Mouse (Mus musculus): Measurements from ENCODE around the gene Nmral1. TPM values are rescaled to one million over a fixed set of nuclear protein-coding genes. Genes with fewer than 3 reads are reported as not detected.
A peak's percentile ranks its signal among the peaks of the same experiment; 100 is the strongest.

The Nmral1 gene
- polyA plus RNA-seq, 1 experiment from 2014 or later, result 277 TPM

DNA sequence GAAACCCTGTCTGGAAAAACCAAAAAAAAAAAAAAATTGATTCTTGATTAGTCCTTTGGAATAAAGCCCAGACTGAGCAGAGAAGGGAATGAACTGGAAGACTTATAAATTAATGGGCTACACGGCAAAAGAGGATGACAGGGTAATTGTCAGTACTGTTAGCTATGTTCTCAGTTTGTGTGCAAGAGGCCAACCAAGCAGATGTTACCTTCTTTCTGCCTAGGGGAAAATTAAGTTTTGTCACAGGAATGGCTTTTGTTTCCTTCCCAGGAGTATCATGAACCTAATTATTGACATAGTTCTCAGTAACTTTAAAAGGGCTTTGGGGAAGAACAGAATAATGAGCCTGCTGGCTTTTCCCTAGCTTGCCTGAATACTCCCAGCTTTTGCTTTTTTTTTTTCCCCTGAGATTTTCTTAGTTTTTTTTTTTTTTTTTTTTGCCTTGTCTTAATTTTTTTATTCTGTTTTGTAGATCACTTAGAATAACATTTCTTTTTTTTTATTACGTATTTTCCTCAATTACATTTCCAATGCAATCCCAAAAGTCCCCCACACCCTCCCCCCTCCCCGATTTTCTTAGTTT is 11.7 kb upstream of the Nmral1 start:
- Histone ChIP-seq H3K36me3 (peaks cover 24% of the 10 kb centered on the region), H3K27me3 (ENCODE audit: low read depth, poor library complexity, severe bottlenecking) (no peaks in the 10 kb centered on the region), H3K4me1 (peaks cover 15% of the 10 kb centered on the region), H3K4me3 (no peak overlapping the region), H3K9me3 (replicated peaks) (no peaks in the 10 kb centered on the region), H3K27ac (no peak overlapping the region)
- 84% methylated on average over 3 of the region's 3 CpGs for WGBS
- DNase-seq (ENCODE audit: low spot score), result no peak

DNA sequence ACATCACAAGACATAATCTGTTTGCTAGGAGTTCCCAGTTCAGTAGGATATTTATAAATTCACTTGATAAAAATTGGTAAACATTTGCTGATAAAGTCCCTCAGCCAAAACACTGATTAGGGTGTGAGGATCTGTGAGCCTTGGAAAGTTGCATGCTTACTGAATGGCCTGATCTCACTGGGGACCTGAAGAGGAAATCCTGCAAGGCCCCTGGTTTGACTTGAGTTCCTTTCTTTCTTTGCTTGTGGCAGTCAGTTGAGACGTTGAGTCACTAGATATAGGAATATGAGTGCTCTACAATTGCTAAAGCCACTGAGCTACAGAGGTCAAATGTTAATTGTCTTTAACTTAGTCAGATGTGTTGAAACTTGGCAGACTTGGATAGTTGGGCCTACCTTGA is 8.8 kb upstream of the Nmral1 start:
- no peak overlapping the region for H3K27ac ChIP-seq
- no peaks in the 10 kb centered on the region for H3K27me3 ChIP-seq (ENCODE audit: low read depth, poor library complexity, severe bottlenecking)
- no peak overlapping the region for H3K4me3 ChIP-seq
- peaks cover 16% of the 10 kb centered on the region for H3K4me1 ChIP-seq
- H3K36me3 ChIP-seq, result peaks cover 13% of the 10 kb centered on the region
- DNase-seq (ENCODE audit: low spot score), result no peak
- no peaks in the 10 kb centered on the region for H3K9me3 ChIP-seq (replicated peaks)
- WGBS, result 60% methylated on average over 1 of the region's 1 CpGs

DNA sequence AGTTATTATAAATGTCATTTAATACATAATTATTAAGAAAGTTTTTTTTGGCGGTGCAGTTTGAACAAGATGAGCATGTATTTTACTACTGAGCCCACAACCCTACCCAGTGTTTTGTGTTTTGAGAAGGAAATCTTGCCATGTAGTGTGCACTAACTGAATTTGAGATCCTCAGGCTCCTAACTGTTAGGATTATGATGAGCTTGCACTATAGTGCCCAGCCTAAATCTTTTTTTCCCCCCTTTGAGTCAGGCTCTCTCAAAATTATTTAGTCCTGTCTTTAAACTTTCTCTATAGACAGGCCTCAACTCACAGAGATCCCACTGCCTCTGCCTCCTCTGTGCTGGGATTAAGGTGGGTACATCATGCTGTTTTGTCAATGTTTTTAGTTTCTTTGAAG is 8.4 kb upstream of the Nmral1 start:
- WGBS, result 89% methylated on average over 1 of the region's 1 CpGs
- H3K9me3 ChIP-seq (replicated peaks), result no peaks in the 10 kb centered on the region
- DNase-seq (ENCODE audit: low spot score), result no peak
- H3K27ac ChIP-seq, result no peak overlapping the region
- peaks cover 13% of the 10 kb centered on the region for H3K36me3 ChIP-seq
- peak overlapping the region; percentile 73; the same call in 1 of the 2 replicates for H3K4me3 ChIP-seq
- H3K27me3 ChIP-seq (ENCODE audit: low read depth, poor library complexity, severe bottlenecking), result no peaks in the 10 kb centered on the region
- H3K4me1 ChIP-seq, result peaks cover 16% of the 10 kb centered on the region

DNA sequence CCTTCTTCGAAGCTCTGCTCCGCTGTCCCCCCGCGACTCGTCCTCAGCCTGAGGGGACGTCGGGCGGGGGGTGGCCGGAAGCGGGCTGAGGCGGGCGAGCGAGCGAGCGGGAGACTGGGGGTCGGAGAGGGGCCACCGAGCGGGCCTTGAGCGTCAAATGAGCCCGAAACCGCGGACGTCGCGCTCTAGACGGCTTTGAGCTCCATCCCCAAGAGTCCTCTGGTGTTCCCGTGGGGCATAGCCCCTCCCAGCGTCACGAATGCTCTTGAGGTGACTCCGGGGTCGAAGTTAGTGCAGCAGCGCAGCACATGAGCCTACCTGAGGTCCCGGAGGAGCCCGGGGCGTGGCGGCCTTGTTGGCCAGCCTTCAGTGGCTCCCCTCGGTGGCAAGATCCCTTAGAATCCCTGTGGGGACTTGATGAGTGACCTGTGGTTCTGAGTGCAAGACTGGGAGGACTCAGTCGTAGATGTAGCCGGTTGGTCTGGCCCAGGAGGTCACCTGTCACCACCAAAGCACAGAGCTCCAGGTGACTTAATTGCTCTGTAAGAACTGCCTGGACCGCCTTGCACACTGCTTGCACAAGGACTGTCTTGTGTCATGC is 7.5 kb upstream of the Nmral1 start:
- Histone ChIP-seq H3K4me3 (peak overlapping the region; percentile 73), H3K4me1 (peaks cover 16% of the 10 kb centered on the region), H3K9me3 (replicated peaks) (no peaks in the 10 kb centered on the region), H3K27ac (peak overlapping the region; percentile 91), H3K27me3 (ENCODE audit: low read depth, poor library complexity, severe bottlenecking) (no peaks in the 10 kb centered on the region), H3K36me3 (peaks cover 11% of the 10 kb centered on the region)
- no peak for DNase-seq (ENCODE audit: low spot score)
- 3% methylated on average over 40 of the region's 40 CpGs for WGBS

DNA sequence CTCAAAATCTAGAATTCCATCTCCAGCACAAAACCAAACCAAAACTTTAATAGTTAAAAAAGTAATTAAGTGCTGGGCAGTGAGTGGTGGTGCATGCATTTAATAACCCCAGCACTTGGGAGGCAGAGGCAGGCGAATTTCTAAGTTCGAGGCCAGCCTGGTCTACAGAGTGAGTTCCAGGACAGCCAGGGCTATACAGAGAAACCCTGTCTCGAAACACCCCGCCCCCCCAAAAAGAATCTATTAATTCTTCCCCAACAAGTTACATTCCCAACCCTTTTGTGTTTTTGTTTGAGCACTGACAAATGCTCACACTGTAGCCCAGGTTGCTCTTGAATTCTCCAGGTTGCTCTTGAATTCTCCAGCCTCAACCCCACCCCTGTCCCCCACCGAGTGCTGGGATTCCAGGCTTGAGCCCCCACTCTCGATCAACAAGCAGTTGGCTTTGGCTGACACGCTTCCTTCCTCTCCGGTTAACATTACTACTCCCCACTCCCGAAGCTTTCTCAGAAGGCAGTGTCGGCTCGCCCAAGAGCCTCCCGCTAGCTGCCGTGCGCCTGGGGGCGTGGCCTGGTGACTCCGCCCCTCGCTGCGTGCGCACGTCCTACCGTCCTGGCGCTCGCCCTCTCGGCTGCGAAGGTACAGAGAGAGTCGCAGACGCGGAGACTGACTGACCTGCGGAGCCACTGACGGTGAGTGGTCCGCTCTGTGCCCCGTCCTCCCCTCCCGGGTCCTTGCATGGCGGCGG is 6.8 kb upstream of the Nmral1 start, which contains the start of gene Hmox2:
Gene Hmox2, plus strand, starts transcription at position 582 of the 748 bp plus-strand sequence.
- H3K27ac ChIP-seq, result peak within 1 kb of the TSS; percentile 91
- no peaks in the 10 kb centered on the region for H3K9me3 ChIP-seq (replicated peaks)
- H3K4me1 ChIP-seq, result peaks cover 16% of the 10 kb centered on the region
- 6% methylated on average over 35 of the region's 35 CpGs for WGBS
- peaks cover 7% of the 10 kb centered on the region for H3K36me3 ChIP-seq
- DNase-seq (ENCODE audit: low spot score), result peak; percentile 97
- peak within 1 kb of the TSS; percentile 73 for H3K4me3 ChIP-seq
- no peaks in the 10 kb centered on the region for H3K27me3 ChIP-seq (ENCODE audit: low read depth, poor library complexity, severe bottlenecking)

DNA sequence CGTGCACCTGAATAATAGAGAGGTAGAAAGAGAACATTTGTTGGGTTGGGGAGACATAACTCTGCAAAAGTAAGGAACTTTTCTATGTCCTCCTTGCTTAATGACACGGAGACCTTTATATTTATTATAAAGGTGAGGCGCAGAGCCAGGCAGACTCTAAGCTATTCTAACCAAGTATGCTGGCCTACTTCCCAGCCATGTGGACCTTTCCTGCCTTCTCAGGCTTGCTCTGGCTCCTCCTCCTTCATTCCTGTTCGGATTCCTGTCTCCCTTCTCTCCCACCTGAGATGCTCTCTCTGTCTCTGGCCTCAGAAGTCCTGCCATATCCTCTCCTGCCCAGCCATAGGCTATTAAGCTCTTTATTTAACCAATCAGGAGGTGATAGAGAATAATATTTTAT is 6.1 kb upstream of the Nmral1 start:
- Histone ChIP-seq H3K4me3 (no peak overlapping the region), H3K4me1 (peaks cover 16% of the 10 kb centered on the region), H3K27ac (no peak overlapping the region; the same call in 1 of the 2 replicates), H3K9me3 (replicated peaks) (no peaks in the 10 kb centered on the region), H3K27me3 (ENCODE audit: low read depth, poor library complexity, severe bottlenecking) (no peaks in the 10 kb centered on the region), H3K36me3 (peaks cover 7% of the 10 kb centered on the region)
- WGBS, result 83% methylated on average over 4 of the region's 4 CpGs
- DNase-seq (ENCODE audit: low spot score), result no peak

DNA sequence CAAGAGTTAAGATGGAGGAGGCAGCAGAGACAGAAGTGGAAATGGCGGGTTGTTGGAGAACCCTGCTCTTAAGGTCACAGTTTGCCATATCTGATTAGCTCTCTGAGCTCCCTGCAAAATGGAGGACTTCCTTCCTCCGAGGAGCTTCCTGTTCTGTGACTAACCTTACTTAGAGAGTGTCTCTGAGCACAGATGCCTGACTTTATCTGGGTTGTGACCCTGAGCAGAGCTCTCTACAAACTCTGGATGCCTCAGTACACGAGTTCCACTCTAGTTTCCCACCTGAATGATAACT is 3.7 kb upstream of the Nmral1 start:
- DNase-seq (ENCODE audit: low spot score), result no peak
- H3K27ac ChIP-seq, result no peak overlapping the region

DNA sequence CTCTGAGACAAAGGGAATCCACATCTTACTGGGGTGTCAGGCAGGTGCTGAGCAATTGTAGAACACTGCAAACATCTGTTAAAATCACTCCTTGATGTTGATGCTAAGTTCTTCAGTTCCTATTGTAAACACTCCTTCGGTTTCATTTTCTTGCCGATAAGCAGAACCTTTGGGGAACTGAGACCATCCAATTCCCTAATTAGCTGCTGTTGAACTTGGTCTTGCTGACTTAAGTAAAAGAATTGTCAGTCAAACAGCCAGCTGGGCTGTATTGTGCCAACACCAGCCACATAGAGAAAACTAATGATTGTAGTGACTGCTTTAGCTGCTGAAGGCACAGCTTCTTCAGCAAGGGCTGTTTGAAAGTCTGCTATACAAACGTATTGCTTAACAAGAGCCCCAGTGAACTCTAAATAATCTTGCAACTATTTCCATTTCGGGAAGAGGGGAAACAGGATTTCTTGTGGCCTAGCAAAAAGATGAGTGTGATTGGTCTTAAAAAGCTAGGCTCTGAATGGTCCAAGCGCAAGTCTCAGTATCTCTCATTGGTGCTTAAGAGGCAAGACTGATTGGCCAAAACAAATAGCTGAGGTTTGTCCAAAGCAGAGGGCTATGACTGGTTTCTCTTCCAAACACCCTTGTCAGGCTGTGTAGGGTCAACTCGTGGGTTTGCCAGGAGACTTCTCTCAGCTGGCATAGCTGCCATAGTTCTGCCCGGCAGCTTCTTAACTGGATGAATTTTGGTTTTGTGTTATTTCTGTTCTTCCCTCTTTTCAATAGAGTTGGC is 3.2 kb upstream of the Nmral1 start:
- Histone ChIP-seq H3K36me3 (no peaks in the 10 kb centered on the region), H3K4me3 (no peak overlapping the region), H3K4me1 (peaks cover 22% of the 10 kb centered on the region), H3K27ac (no peak overlapping the region), H3K9me3 (replicated peaks) (no peaks in the 10 kb centered on the region), H3K27me3 (ENCODE audit: low read depth, poor library complexity, severe bottlenecking) (no peaks in the 10 kb centered on the region)
- no peak for DNase-seq (ENCODE audit: low spot score)
- WGBS, result 84% methylated on average over 7 of the region's 7 CpGs

More for the DNA sequence above, 3.7 kb upstream of the Nmral1 start:
- WGBS, result 80% methylated on average over 3 of the region's 3 CpGs
- H3K36me3 ChIP-seq, result no peaks in the 10 kb centered on the region
- no peaks in the 10 kb centered on the region for H3K27me3 ChIP-seq (ENCODE audit: low read depth, poor library complexity, severe bottlenecking)
- H3K4me3 ChIP-seq, result no peak overlapping the region
- H3K9me3 ChIP-seq (replicated peaks), result no peaks in the 10 kb centered on the region
- H3K4me1 ChIP-seq, result peaks cover 20% of the 10 kb centered on the region

DNA sequence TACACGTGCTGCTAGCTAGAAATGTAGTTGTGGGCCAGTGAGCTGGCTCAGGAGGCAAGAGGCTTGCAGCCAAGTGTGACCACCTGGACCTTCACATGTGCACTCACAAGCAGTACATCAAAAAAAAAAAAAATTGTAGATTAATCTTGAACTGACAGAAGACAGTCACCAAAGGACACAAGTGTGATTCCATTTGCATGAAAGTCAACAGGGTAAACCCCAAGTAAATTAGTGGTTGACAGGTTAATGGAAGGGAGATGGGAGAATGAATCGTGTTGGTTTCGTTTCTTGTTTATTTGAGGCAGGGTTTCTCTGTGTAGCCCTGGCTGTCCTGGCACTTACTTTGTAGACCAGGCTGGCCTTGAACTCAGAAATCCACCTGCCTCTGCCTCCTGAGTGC is 1.3 kb downstream of the Nmral1 start:
- Histone ChIP-seq H3K9me3 (replicated peaks) (no peaks in the 10 kb centered on the region), H3K4me1 (peaks cover 14% of the 10 kb centered on the region; the same call in 1 of the 2 replicates), H3K36me3 (peaks cover 42% of the 10 kb centered on the region), H3K27ac (peak overlapping the region; percentile 93), H3K27me3 (ENCODE audit: low read depth, poor library complexity, severe bottlenecking) (no peaks in the 10 kb centered on the region), H3K4me3 (peak overlapping the region; percentile 69)
- WGBS, result 66% methylated on average over 3 of the region's 3 CpGs
- no peak for DNase-seq (ENCODE audit: low spot score)

DNA sequence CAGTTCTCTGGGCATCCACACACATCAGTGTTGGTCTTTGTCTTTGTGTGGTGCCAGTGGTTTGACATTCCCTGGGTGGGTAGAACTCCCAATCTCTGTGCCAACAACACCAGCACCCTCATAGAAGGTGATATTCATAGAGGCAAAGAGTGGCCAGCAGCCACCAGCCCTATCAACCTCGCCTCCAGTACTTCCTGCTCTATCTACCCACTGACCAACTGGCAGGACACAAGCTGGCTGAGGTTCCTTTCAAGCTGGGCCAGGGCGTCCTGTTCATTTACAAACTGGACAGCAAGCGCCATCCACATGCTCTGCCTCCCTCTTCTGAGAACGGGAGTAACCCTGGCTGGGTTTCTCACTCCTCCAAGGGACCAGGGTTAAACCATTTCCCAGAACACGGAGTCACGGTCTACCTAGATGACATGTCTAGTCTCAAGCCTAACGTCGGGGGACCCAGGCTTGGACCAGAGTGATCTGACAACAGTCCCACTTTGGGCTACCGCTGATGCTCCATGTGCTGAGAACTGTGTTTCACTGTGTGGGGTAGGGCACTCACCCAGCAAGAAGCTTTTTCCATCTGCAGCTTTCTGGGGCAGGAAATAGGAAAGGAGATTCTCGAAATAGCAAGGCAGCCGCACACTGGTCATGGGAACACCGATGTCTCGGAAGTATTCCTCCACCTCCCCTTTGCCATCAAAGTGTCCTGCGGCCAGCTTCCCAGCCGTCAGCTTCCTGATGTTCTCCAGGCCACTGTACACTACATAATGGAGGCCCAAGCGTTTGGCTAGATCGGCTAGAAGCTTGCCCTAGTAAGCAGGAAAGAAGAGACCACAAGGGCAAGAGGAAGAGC is 5.1 kb downstream of the Nmral1 start:
- Histone ChIP-seq H3K27ac (no peak overlapping the region), H3K4me3 (no peak overlapping the region), H3K9me3 (replicated peaks) (no peaks in the 10 kb centered on the region), H3K36me3 (peaks cover 79% of the 10 kb centered on the region), H3K4me1 (peaks cover 9% of the 10 kb centered on the region; the same call in 1 of the 2 replicates), H3K27me3 (ENCODE audit: low read depth, poor library complexity, severe bottlenecking) (no peaks in the 10 kb centered on the region)
- no peak for DNase-seq (ENCODE audit: low spot score)
- WGBS, result 93% methylated on average over 17 of the region's 17 CpGs

DNA sequence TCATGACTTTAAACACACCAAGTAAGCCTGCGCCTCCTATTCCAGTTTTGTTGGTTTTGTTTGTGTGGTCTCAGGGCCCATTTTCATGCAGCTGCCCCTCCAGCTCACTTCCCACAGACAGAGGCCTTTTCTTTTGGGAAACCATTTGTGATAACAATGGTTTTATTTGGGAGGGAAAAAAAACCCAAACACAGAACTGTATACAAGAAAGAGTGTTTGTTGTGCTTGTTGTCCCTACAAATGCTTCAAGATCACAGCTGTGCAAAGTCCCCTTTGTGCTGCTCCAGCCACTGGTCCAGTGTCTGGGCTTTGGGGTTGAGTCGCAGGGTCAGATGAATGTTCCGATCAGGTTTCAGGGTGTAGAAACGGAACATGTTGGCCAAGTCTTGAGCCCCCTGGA is 8.0 kb downstream of the Nmral1 start:
- WGBS, result 96% methylated on average over 4 of the region's 4 CpGs
- Histone ChIP-seq H3K27ac (no peak overlapping the region), H3K4me1 (0 out of 2 replicates have a peak, but pooled peaks cover 2% of the 10 kb centered on the region), H3K27me3 (ENCODE audit: low read depth, poor library complexity, severe bottlenecking) (no peaks in the 10 kb centered on the region), H3K36me3 (peaks cover 100% of the 10 kb centered on the region), H3K9me3 (replicated peaks) (no peaks in the 10 kb centered on the region), H3K4me3 (no peak overlapping the region)
- no peak for DNase-seq (ENCODE audit: low spot score)

DNA sequence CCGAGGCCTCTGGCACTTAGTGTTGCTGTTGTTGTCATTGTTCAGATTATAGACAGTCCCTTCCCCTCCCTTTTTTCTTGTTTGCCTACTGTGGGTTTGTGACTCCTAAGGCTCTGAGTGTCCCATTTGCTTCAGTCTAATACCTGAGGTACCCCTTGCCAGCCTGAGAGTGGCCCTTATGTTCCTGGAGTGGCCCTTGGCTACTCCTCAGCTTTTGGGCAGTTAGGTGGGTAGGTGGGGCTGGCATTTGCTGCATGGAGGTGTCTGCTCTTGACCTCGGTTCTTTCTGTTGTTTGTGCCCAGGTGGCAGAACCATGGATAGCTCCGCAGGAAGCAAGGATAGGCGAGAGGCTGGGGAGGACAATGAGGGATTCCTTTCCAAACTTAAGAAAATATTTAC is 13.6 kb downstream of the Nmral1 start:
- H3K27ac ChIP-seq, result no peak overlapping the region
- no peaks in the 10 kb centered on the region for H3K27me3 ChIP-seq (ENCODE audit: low read depth, poor library complexity, severe bottlenecking)
- WGBS, result 66% methylated on average over 4 of the region's 4 CpGs

More for the DNA sequence above, 13.6 kb downstream of the Nmral1 start:
- Histone ChIP-seq H3K9me3 (replicated peaks) (no peaks in the 10 kb centered on the region), H3K4me3 (no peak overlapping the region), H3K36me3 (peaks cover 99% of the 10 kb centered on the region), H3K4me1 (no peaks in the 10 kb centered on the region)
- no peak for DNase-seq (ENCODE audit: low spot score)
